Mouse (Mus musculus): ENCODE measurements at regions not wholly inside any gene's neighbourhood (a gene's known extent, or its start where the extent isn't known, plus 50 kb on each side); places are given as distances from the start of the nearest gene placed in this dataset.

GRCm38 (mm10) chr2:147791434-147791833 lies 255.3 kb downstream of the Foxa2 start:
- no peak for ATAC-seq (ENCODE audit: insufficient read depth, low FRiP score)

GRCm38 (mm10) chr2:147789877-147790276 lies 256.9 kb downstream of the Foxa2 start:
- no peaks in the 10 kb centered on the region for H3K9me3 ChIP-seq (replicated peaks; ENCODE audit: control insufficient read depth, low read length)
- no peak overlapping the region for H3K27ac ChIP-seq (ENCODE audit: low read length)
- ATAC-seq (ENCODE audit: insufficient read depth, low FRiP score): 0 out of 2 replicates have a peak, but pooled peaks have one; percentile 17
- no peaks in the 10 kb centered on the region for H3K27me3 ChIP-seq (ENCODE audit: control insufficient read depth, insufficient read depth, low read length)
- no peak overlapping the region for H3K9ac ChIP-seq (ENCODE audit: low read length)
- no peaks in the 10 kb centered on the region for H3K4me1 ChIP-seq (ENCODE audit: control insufficient read depth, insufficient read depth, low read length)
- 81% methylated on average over 1 of the region's 1 CpGs for WGBS
- H3K4me2 ChIP-seq (ENCODE audit: low read depth, low read length): no peak overlapping the region
- no peak overlapping the region for H3K4me3 ChIP-seq (replicated peaks; ENCODE audit: low read length)
- H3K36me3 ChIP-seq (ENCODE audit: control insufficient read depth, insufficient read depth, low read length): no peaks in the 10 kb centered on the region

More at GRCm38 (mm10) chr2:147791434-147791833, 255.3 kb downstream of the Foxa2 start:
- no peaks in the 10 kb centered on the region for H3K36me3 ChIP-seq (ENCODE audit: control insufficient read depth, insufficient read depth, low read length)
- no peak overlapping the region for H3K9ac ChIP-seq (ENCODE audit: low read length)
- no peaks in the 10 kb centered on the region for H3K27me3 ChIP-seq (ENCODE audit: control insufficient read depth, insufficient read depth, low read length)
- H3K4me3 ChIP-seq (replicated peaks; ENCODE audit: low read length): no peak overlapping the region
- H3K27ac ChIP-seq (ENCODE audit: low read length): no peak overlapping the region
- H3K9me3 ChIP-seq (replicated peaks; ENCODE audit: control insufficient read depth, low read length): no peaks in the 10 kb centered on the region
- 75% methylated on average over 8 of the region's 8 CpGs for WGBS
- no peaks in the 10 kb centered on the region for H3K4me1 ChIP-seq (ENCODE audit: control insufficient read depth, insufficient read depth, low read length)
- H3K4me2 ChIP-seq (ENCODE audit: low read depth, low read length): no peak overlapping the region

GRCm38 (mm10) chr2:147789268-147789667 lies 257.5 kb downstream of the Foxa2 start:
- no peak overlapping the region for H3K27ac ChIP-seq (ENCODE audit: low read length)
- no peaks in the 10 kb centered on the region for H3K4me1 ChIP-seq (ENCODE audit: control insufficient read depth, insufficient read depth, low read length)
- H3K4me2 ChIP-seq (ENCODE audit: low read depth, low read length): no peak overlapping the region
- H3K9ac ChIP-seq (ENCODE audit: low read length): no peak overlapping the region
- ATAC-seq (ENCODE audit: insufficient read depth, low FRiP score): no peak
- no peak overlapping the region for H3K4me3 ChIP-seq (replicated peaks; ENCODE audit: low read length)
- no peaks in the 10 kb centered on the region for H3K9me3 ChIP-seq (replicated peaks; ENCODE audit: control insufficient read depth, low read length)
- WGBS: 4% methylated on average over 3 of the region's 3 CpGs
- no peaks in the 10 kb centered on the region for H3K27me3 ChIP-seq (ENCODE audit: control insufficient read depth, insufficient read depth, low read length)
- H3K36me3 ChIP-seq (ENCODE audit: control insufficient read depth, insufficient read depth, low read length): no peaks in the 10 kb centered on the region

- Histone ChIP-seq H3K27ac (ENCODE audit: low read length) (no peak overlapping the region), H3K27me3 (ENCODE audit: control insufficient read depth, insufficient read depth, low read length) (no peaks in the 10 kb centered on the region), H3K36me3 (ENCODE audit: control insufficient read depth, insufficient read depth, low read length) (no peaks in the 10 kb centered on the region), H3K4me1 (ENCODE audit: control insufficient read depth, insufficient read depth, low read length) (no peaks in the 10 kb centered on the region), H3K4me3 (replicated peaks; ENCODE audit: low read length) (no peak overlapping the region), H3K4me2 (ENCODE audit: low read depth, low read length) (no peak overlapping the region), H3K9ac (ENCODE audit: low read length) (no peak overlapping the region), H3K9me3 (replicated peaks; ENCODE audit: control insufficient read depth, low read length) (no peaks in the 10 kb centered on the region)
- 75% methylated on average over 3 of the region's 3 CpGs for WGBS
- ATAC-seq (ENCODE audit: insufficient read depth, low FRiP score): no peak
Observed at GRCm38 (mm10) chr2:147788001-147788400, 258.8 kb downstream of the Foxa2 start.

- no peak overlapping the region for H3K9ac ChIP-seq (ENCODE audit: low read length)
- ATAC-seq (ENCODE audit: insufficient read depth, low FRiP score): no peak
- no peak overlapping the region for H3K4me2 ChIP-seq (ENCODE audit: low read depth, low read length)
- H3K4me1 ChIP-seq (ENCODE audit: control insufficient read depth, insufficient read depth, low read length): no peaks in the 10 kb centered on the region
- no peak overlapping the region for H3K27ac ChIP-seq (ENCODE audit: low read length)
- no peaks in the 10 kb centered on the region for H3K27me3 ChIP-seq (ENCODE audit: control insufficient read depth, insufficient read depth, low read length)
- no peak overlapping the region for H3K4me3 ChIP-seq (replicated peaks; ENCODE audit: low read length)
- 75% methylated on average over 2 of the region's 2 CpGs for WGBS
- H3K9me3 ChIP-seq (replicated peaks; ENCODE audit: control insufficient read depth, low read length): no peaks in the 10 kb centered on the region
- no peaks in the 10 kb centered on the region for H3K36me3 ChIP-seq (ENCODE audit: control insufficient read depth, insufficient read depth, low read length)
Observed at GRCm38 (mm10) chr2:147782496-147782895, 264.3 kb downstream of the Foxa2 start.

- no peak for ATAC-seq (ENCODE audit: insufficient read depth, low FRiP score)
- no peak overlapping the region for H3K4me2 ChIP-seq (ENCODE audit: low read depth, low read length)
- no peaks in the 10 kb centered on the region for H3K27me3 ChIP-seq (ENCODE audit: control insufficient read depth, insufficient read depth, low read length)
- H3K36me3 ChIP-seq (ENCODE audit: control insufficient read depth, insufficient read depth, low read length): no peaks in the 10 kb centered on the region
- no peaks in the 10 kb centered on the region for H3K4me1 ChIP-seq (ENCODE audit: control insufficient read depth, insufficient read depth, low read length)
- no peaks in the 10 kb centered on the region for H3K9me3 ChIP-seq (replicated peaks; ENCODE audit: control insufficient read depth, low read length)
- 75% methylated on average over 2 of the region's 2 CpGs for WGBS
- H3K4me3 ChIP-seq (replicated peaks; ENCODE audit: low read length): no peak overlapping the region
- no peak overlapping the region for H3K9ac ChIP-seq (ENCODE audit: low read length)
- no peak overlapping the region for H3K27ac ChIP-seq (ENCODE audit: low read length)
Observed at GRCm38 (mm10) chr2:147776316-147776715, 270.5 kb downstream of the Foxa2 start.

GRCm38 (mm10) chr2:147772579-147772978 lies 274.2 kb downstream of the Foxa2 start:
- WGBS: 39% methylated on average over 1 of the region's 1 CpGs
- no peaks in the 10 kb centered on the region for H3K9me3 ChIP-seq (replicated peaks; ENCODE audit: control insufficient read depth, low read length)
- ATAC-seq (ENCODE audit: insufficient read depth, low FRiP score): no peak

GRCm38 (mm10) chr2:147753089-147753488 lies 293.7 kb downstream of the Foxa2 start:
- no peak for ATAC-seq (ENCODE audit: insufficient read depth, low FRiP score)
- H3K4me3 ChIP-seq (replicated peaks; ENCODE audit: low read length): no peak overlapping the region
- no peak overlapping the region for H3K4me2 ChIP-seq (ENCODE audit: low read depth, low read length)
- no peak overlapping the region for H3K27ac ChIP-seq (ENCODE audit: low read length)
- H3K4me1 ChIP-seq (ENCODE audit: control insufficient read depth, insufficient read depth, low read length): no peaks in the 10 kb centered on the region
- H3K27me3 ChIP-seq (ENCODE audit: control insufficient read depth, insufficient read depth, low read length): no peaks in the 10 kb centered on the region
- no peak overlapping the region for H3K9ac ChIP-seq (ENCODE audit: low read length)
- WGBS: 58% methylated on average over 2 of the region's 2 CpGs
- H3K9me3 ChIP-seq (replicated peaks; ENCODE audit: control insufficient read depth, low read length): no peaks in the 10 kb centered on the region
- no peaks in the 10 kb centered on the region for H3K36me3 ChIP-seq (ENCODE audit: control insufficient read depth, insufficient read depth, low read length)

More at GRCm38 (mm10) chr2:147772579-147772978, 274.2 kb downstream of the Foxa2 start:
- Histone ChIP-seq H3K4me3 (replicated peaks; ENCODE audit: low read length) (no peak overlapping the region), H3K9ac (ENCODE audit: low read length) (no peak overlapping the region), H3K27ac (ENCODE audit: low read length) (no peak overlapping the region), H3K27me3 (ENCODE audit: control insufficient read depth, insufficient read depth, low read length) (no peaks in the 10 kb centered on the region), H3K4me1 (ENCODE audit: control insufficient read depth, insufficient read depth, low read length) (no peaks in the 10 kb centered on the region), H3K4me2 (ENCODE audit: low read depth, low read length) (no peak overlapping the region), H3K36me3 (ENCODE audit: control insufficient read depth, insufficient read depth, low read length) (no peaks in the 10 kb centered on the region)

GRCm38 (mm10) chr2:147751831-147752230 lies 294.9 kb downstream of the Foxa2 start:
- no peak overlapping the region for H3K27ac ChIP-seq (ENCODE audit: low read length)
- ATAC-seq (ENCODE audit: insufficient read depth, low FRiP score): no peak
- no peaks in the 10 kb centered on the region for H3K36me3 ChIP-seq (ENCODE audit: control insufficient read depth, insufficient read depth, low read length)
- H3K4me1 ChIP-seq (ENCODE audit: control insufficient read depth, insufficient read depth, low read length): no peaks in the 10 kb centered on the region
- H3K9ac ChIP-seq (ENCODE audit: low read length): no peak overlapping the region
- 87% methylated on average over 3 of the region's 3 CpGs for WGBS
- H3K4me3 ChIP-seq (replicated peaks; ENCODE audit: low read length): no peak overlapping the region
- no peaks in the 10 kb centered on the region for H3K27me3 ChIP-seq (ENCODE audit: control insufficient read depth, insufficient read depth, low read length)
- H3K4me2 ChIP-seq (ENCODE audit: low read depth, low read length): no peak overlapping the region
- no peaks in the 10 kb centered on the region for H3K9me3 ChIP-seq (replicated peaks; ENCODE audit: control insufficient read depth, low read length)

GRCm38 (mm10) chr2:147748006-147748405 lies 298.8 kb downstream of the Foxa2 start:
- no peak overlapping the region for H3K4me2 ChIP-seq (ENCODE audit: low read depth, low read length)
- no peaks in the 10 kb centered on the region for H3K9me3 ChIP-seq (replicated peaks; ENCODE audit: control insufficient read depth, low read length)
- no peak overlapping the region for H3K27ac ChIP-seq (ENCODE audit: low read length)
- H3K9ac ChIP-seq (ENCODE audit: low read length): no peak overlapping the region
- H3K27me3 ChIP-seq (ENCODE audit: control insufficient read depth, insufficient read depth, low read length): no peaks in the 10 kb centered on the region
- 36% methylated on average over 4 of the region's 4 CpGs for WGBS
- H3K4me3 ChIP-seq (replicated peaks; ENCODE audit: low read length): no peak overlapping the region
- no peaks in the 10 kb centered on the region for H3K36me3 ChIP-seq (ENCODE audit: control insufficient read depth, insufficient read depth, low read length)
- ATAC-seq (ENCODE audit: insufficient read depth, low FRiP score): no peak
- no peaks in the 10 kb centered on the region for H3K4me1 ChIP-seq (ENCODE audit: control insufficient read depth, insufficient read depth, low read length)

Data from stomach, embryonic 16.5 days (tissue).